Mouse (Mus musculus): ENCODE measurements around the gene Lin7b. TPM values are rescaled to one million over a fixed set of nuclear protein-coding genes. Genes with fewer than 3 reads are reported as not detected.

The Lin7b gene
- polyA plus RNA-seq (2015; fragmentation: Nextera tagmentation; extraction: Ambion mirVana), result 0.41 and 0.96 TPM in 2 replicates

DNA sequence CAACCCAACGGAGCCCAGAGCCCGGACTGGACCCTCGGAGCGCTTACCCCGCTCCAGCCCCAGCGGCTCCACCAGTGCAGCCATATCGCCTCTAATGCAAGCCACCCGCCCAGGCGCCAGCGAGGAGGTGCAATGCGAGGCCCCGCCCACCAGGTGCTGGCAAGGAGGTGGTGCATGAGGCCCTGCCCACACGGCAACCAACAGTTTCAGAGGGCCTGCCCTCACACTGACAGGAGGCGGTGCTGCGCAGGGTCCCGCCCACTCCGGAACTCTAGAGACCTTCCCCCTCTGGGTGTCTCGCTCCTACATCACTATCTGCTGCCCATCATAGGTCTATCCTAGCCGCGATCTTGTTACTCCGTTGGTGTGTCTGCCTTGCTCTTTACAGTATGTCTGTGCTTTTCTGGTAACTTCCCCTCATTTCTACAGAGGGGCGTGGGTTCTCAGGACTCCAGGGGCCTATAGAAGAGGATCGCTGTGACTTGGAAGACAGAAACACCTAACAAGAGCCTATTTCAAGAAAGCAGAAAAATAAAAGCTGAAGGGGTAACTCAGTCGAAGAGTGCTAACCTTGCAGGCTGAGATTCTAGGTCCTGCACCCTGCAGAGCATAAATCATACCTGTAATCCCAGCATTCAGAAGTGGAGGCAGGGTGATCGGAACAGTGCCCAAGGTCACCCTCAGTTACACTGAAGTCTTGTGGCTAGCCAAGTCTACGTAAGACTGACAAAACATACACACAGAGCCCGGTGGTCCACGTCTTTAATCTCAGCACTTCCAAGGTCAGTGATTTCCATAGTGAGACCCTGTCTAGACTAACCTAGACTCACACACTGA is at the start of gene Lin7b:
TSS of gene Lin7b (minus strand) at position 109 of the 837 bp plus-strand sequence.
- ATAC-seq (replicated peaks; ENCODE audit: low FRiP score), result peak; percentile 79
- Histone ChIP-seq H3K27ac (no peak within 1 kb of the TSS), H3K4me1 (peaks cover 38% of the 10 kb centered on the region), H3K36me3 (peaks cover 33% of the 10 kb centered on the region), H3K9ac (peak within 1 kb of the TSS; percentile 44), H3K9me3 (replicated peaks) (no peaks in the 10 kb centered on the region), H3K4me3 (replicated peaks) (peak within 1 kb of the TSS; percentile 56), H3K4me2 (peak within 1 kb of the TSS; percentile 97), H3K27me3 (peaks cover 34% of the 10 kb centered on the region)
- WGBS, result 9% methylated on average over 28 of the region's 28 CpGs

DNA sequence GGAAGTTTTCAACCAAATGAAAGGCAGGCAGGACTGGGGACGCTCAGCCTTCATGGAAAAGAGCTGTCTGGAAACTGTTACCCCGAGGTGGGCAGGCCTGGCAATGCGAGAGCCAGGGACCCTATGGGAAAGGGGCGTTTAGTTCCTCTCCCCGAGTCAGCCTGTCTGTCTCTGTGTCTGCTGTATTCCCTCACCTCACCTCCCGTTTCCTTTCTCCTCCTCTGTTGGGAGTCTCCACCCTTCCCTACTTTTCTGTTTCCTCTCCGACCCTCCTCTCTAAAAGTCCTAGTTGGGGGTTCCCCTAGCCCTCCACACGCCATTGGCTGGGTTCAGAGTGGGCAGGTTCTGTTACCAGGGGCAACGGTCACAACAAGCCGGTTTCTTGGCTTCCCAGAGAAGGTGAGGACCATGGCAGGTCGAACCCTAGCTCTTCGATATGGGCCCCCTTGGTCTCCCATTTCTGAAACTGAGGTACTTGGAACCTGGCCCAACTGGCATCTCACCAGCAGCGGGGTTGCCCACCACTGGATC is 47.6 kb upstream of the Lin7b start:
- no peak for ATAC-seq (replicated peaks; ENCODE audit: low FRiP score)
- Histone ChIP-seq H3K4me1 (peaks cover 52% of the 10 kb centered on the region), H3K27me3 (peaks cover 81% of the 10 kb centered on the region), H3K36me3 (peaks cover 25% of the 10 kb centered on the region), H3K4me3 (replicated peaks) (no peak overlapping the region), H3K9me3 (replicated peaks) (no peaks in the 10 kb centered on the region), H3K27ac (no peak overlapping the region), H3K9ac (0 out of 2 replicates have a peak overlapping the region, but pooled peaks have one; percentile 14), H3K4me2 (peak overlapping the region; percentile 23; the same call in 1 of the 2 replicates)
- 8% methylated on average over 13 of the region's 13 CpGs for WGBS

DNA sequence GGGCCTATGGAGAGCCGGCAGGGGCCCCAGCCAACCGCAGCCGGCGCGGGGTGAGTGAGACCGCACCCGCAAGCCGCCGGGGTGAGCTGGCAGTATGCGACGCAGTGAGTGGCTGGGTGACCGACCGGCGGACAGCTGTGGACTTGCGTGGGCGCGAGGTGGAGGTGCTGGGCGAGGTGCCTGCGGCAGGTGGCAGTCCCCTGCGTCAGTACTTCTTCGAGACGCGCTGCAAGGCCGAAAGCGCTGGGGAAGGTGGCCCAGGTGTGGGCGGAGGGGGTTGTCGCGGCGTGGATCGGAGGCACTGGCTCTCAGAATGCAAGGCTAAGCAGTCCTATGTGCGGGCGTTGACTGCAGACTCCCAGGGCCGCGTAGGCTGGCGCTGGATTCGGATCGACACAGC is 45.3 kb upstream of the Lin7b start:
- H3K36me3 ChIP-seq, result peaks cover under 1% of the 10 kb centered on the region
- H3K4me1 ChIP-seq, result peaks cover 54% of the 10 kb centered on the region
- no peaks in the 10 kb centered on the region for H3K9me3 ChIP-seq (replicated peaks)
- H3K9ac ChIP-seq, result peak overlapping the region; percentile 26; the same call in 1 of the 2 replicates
- H3K4me2 ChIP-seq, result peak overlapping the region; percentile 52
- no peak overlapping the region for H3K27ac ChIP-seq
- peaks cover 97% of the 10 kb centered on the region for H3K27me3 ChIP-seq
- H3K4me3 ChIP-seq (replicated peaks), result peak overlapping the region; percentile 29
- no peak for ATAC-seq (replicated peaks; ENCODE audit: low FRiP score)
- 9% methylated on average over 37 of the region's 37 CpGs for WGBS

DNA sequence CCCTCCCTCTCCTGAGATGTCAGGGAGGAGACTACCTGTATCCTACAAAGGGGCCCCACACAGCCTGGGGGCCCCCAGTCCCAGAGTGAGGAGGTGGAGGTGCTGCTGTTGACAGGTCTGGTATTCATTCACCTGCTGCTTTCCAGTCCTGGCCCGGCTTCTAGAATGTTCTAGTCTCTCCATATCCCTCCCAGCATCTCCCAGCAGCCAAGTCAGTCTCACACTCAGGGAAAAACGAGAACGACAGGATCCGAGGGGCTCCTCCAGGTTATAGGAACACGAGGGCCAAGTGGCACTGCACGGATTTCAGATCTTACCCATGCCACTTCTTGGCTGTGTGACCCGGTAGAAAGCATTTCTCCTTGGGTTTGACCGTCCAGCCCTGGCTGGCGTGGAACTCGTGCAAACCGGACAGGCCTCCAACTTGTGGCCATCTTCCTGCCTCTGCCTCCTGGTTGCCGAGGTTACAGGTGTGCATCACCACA is 44.4 kb upstream of the Lin7b start:
- WGBS, result 43% methylated on average over 12 of the region's 12 CpGs
- H3K4me2 ChIP-seq, result peak overlapping the region; percentile 92
- ATAC-seq (replicated peaks; ENCODE audit: low FRiP score), result no peak
- no peaks in the 10 kb centered on the region for H3K36me3 ChIP-seq
- H3K27me3 ChIP-seq, result peaks cover 97% of the 10 kb centered on the region
- peaks cover 46% of the 10 kb centered on the region for H3K4me1 ChIP-seq
- H3K4me3 ChIP-seq (replicated peaks), result no peak overlapping the region; the same call in 1 of the 2 replicates
- H3K9me3 ChIP-seq (replicated peaks), result no peaks in the 10 kb centered on the region
- H3K27ac ChIP-seq, result no peak overlapping the region
- H3K9ac ChIP-seq, result no peak overlapping the region

DNA sequence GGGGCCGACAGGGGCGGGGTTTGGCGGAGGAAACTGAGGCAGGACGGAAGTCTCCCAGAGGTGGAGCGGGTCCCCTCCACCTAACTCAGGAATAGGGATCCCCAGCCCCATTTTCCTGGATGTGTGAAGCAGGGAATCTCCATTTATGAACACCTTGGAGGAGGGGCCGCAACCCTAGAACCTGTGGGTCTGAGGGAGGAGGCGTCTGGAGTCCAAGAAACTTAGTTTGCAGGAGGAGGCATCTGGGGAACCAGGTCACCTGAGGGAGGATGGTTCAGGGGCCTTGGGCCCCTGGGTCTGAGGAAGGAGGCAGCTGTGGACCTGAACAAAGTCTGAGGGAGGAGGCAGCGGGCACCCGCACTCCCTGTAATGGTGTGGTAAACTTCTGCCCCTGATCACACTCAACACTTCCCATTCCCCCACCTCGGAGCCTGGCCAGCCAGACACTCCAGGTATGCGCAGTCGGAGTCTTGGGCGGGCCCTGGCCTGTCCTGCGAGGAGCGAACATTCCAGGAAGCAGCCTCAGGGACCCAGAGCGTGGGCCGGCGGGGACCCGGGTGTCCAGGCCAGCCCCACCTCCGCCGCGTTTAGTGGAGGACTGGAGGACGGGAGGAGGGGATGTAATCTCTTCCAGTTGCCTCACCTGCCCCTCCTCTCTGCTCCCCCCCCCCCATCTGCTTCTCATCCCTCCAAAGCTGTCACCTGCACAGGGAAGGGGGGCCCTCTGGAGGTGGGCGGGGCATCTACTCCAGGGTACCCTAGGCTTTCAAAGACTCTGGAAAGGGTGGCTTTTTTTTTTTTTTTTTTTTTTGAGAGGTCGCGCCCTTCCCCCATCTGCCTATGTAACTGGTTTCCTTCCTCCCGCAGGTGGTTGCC is 43.7 kb upstream of the Lin7b start:
- Histone ChIP-seq H3K27me3 (peaks cover 97% of the 10 kb centered on the region), H3K4me3 (replicated peaks) (peak overlapping the region; percentile 55), H3K9me3 (replicated peaks) (no peaks in the 10 kb centered on the region), H3K4me2 (peak overlapping the region; percentile 92), H3K9ac (peak overlapping the region; percentile 52), H3K4me1 (peaks cover 45% of the 10 kb centered on the region), H3K27ac (peak overlapping the region; percentile 42; the same call in 1 of the 2 replicates), H3K36me3 (no peaks in the 10 kb centered on the region)
- 2% methylated on average over 27 of the region's 27 CpGs for WGBS
- ATAC-seq (replicated peaks; ENCODE audit: low FRiP score), result peak; percentile 31

DNA sequence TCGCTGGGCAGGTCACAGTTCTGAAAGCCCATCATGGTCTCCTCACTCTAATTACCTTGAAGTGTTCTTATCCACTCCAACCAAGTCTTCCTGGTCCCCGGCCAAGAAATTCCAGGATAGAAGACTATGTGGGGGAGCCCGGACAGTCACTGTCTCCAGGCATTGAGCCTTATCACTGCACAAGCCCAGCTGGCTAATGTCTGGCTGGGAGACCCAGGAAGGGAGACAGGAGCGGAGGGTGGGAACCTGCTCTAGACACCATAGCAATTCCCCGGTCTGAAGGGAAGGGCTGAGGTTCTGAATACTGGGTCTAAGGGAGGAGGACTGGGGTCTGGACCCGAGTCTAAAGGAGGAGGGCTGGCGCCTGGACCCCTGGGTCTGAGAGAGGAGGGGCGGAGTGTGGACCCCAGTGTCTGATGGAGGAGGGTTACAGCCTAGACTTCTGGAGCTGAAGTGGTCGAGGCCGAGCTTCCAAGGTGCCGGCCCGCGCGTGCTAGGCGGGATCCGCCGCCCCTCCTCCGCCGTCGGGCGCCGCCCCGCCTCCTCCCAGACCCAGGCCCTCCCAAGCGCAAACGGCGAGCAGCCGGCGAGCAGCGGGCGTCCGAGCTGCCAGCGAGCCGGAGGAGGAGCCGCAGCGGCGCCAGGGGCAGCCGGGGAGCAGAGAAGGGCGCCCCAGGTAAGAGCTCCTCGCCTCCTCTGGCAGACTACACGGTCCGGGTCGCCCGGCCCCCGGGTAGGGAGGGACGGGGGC is 42.9 kb upstream of the Lin7b start, which contains the start of gene Ntf5:
TSS of gene Ntf5 (plus strand) at position 583 of the 751 bp plus-strand sequence.
- peak within 1 kb of the TSS; percentile 52 for H3K9ac ChIP-seq
- peak within 1 kb of the TSS; percentile 55 for H3K4me3 ChIP-seq (replicated peaks)
- no peaks in the 10 kb centered on the region for H3K36me3 ChIP-seq
- WGBS, result 2% methylated on average over 35 of the region's 45 CpGs
- peak within 1 kb of the TSS; percentile 42; the same call in 1 of the 2 replicates for H3K27ac ChIP-seq
- no peaks in the 10 kb centered on the region for H3K9me3 ChIP-seq (replicated peaks)
- ATAC-seq (replicated peaks; ENCODE audit: low FRiP score), result peak; percentile 62
- H3K4me1 ChIP-seq, result peaks cover 42% of the 10 kb centered on the region
- peak within 1 kb of the TSS; percentile 92 for H3K4me2 ChIP-seq
- peaks cover 97% of the 10 kb centered on the region for H3K27me3 ChIP-seq

DNA sequence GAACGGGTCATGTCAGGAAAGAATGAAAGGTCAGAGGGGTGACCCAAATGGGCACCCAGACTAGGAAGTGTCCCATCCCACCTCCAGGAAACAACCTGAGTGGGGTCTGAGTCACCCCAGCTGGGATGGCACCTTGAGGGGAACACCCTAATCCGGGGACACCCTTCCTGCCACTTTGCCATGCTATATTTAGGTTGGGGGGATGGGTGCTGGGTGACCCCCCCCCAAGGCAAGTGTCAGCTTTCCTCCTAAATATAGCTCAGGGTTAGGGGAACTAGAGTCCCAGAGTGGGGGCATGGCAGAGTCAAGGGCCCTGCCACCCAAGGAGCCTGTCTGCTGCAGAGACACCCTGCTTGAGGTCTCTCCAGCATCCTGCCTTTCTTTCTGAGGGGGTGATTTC is 42.0 kb upstream of the Lin7b start:
- no peaks in the 10 kb centered on the region for H3K36me3 ChIP-seq
- 87% methylated on average over 2 of the region's 2 CpGs for WGBS
- peaks cover 34% of the 10 kb centered on the region for H3K4me1 ChIP-seq
- no peak overlapping the region for H3K27ac ChIP-seq
- ATAC-seq (replicated peaks; ENCODE audit: low FRiP score), result no peak
- H3K9ac ChIP-seq, result no peak overlapping the region
- no peaks in the 10 kb centered on the region for H3K9me3 ChIP-seq (replicated peaks)
- no peak overlapping the region for H3K4me3 ChIP-seq (replicated peaks)
- H3K27me3 ChIP-seq, result peaks cover 97% of the 10 kb centered on the region
- H3K4me2 ChIP-seq, result no peak overlapping the region

DNA sequence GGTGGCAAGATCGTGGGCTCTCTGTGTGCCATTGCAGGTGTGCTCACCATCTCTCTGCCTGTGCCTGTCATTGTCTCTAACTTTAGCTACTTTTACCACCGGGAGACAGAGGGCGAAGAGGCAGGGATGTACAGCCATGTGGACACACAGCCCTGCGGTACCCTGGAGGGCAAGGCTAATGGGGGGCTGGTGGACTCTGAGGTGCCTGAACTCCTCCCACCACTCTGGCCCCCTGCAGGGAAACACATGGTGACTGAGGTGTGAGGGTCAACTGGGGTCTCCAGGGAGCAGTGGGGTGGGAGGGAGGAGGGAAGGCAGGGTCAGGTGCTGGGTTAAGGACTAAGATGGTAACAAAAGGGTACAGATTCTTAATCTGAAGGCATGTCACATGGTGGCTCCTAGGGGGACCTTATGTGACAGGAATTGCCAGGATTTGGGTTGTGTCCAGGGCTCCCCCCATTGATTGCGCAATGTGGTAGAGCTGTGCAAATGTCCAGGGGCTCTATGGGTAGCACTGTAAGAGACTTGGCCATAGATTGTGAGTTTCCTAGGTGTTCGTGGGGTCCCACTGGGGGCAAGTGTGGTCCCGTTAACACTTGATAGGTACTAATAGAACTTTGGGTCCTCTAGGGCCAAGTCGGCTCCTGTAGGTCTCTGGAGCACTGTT is 39.2 kb upstream of the Lin7b start:
- whole genome bisulfite sequencing, result 87% methylated on average over 8 of the region's 8 CpGs
- peaks cover 95% of the 10 kb centered on the region for H3K27me3 ChIP-seq
- no peak overlapping the region for H3K9ac ChIP-seq
- H3K4me2 ChIP-seq, result no peak overlapping the region
- ATAC-seq (replicated peaks; ENCODE audit: low FRiP score), result no peak
- no peaks in the 10 kb centered on the region for H3K36me3 ChIP-seq
- H3K9me3 ChIP-seq (replicated peaks), result no peaks in the 10 kb centered on the region
- no peak overlapping the region for H3K27ac ChIP-seq
- peaks cover 37% of the 10 kb centered on the region for H3K4me1 ChIP-seq
- no peak overlapping the region for H3K4me3 ChIP-seq (replicated peaks)

DNA sequence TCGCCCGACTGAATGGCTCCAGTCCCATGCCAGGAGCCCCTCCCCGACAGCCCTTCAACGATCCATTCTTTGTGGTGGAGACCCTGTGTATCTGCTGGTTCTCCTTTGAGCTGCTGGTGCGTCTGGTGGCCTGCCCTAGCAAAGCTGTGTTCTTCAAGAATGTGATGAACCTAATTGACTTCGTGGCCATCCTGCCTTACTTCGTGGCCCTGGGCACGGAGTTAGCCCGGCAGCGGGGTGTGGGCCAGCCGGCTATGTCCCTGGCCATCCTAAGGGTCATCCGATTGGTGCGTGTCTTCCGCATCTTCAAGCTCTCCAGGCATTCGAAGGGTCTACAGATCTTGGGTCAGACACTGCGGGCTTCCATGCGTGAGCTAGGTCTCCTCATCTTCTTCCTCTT is 38.6 kb upstream of the Lin7b start:
- Histone ChIP-seq H3K4me2 (no peak overlapping the region), H3K9me3 (replicated peaks) (no peaks in the 10 kb centered on the region), H3K27ac (no peak overlapping the region), H3K27me3 (peaks cover 88% of the 10 kb centered on the region), H3K4me1 (peaks cover 30% of the 10 kb centered on the region), H3K9ac (no peak overlapping the region), H3K36me3 (no peaks in the 10 kb centered on the region), H3K4me3 (replicated peaks) (no peak overlapping the region)
- WGBS, result 87% methylated on average over 17 of the region's 17 CpGs
- no peak for ATAC-seq (replicated peaks; ENCODE audit: low FRiP score)

DNA sequence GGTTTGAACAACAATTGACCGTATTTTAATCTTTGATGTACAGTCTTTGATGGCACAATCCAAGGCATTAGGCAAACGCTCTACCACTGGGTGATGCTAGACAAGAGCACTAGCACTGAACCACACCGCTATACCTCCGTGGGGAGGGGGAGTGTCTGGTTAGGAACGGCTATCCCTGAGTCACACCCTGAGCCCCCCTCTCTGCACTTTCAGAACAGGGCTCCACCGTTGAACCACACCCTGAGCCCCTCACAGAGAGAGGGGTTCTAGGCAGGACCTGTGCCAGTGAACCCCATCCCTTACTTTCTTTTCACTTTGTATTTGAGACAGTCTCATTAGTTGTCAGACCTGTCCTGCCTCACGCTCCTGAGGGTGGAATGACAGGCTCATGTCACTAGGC is 38.0 kb upstream of the Lin7b start:
- no peaks in the 10 kb centered on the region for H3K36me3 ChIP-seq
- no peak overlapping the region for H3K4me3 ChIP-seq (replicated peaks)
- ATAC-seq (replicated peaks; ENCODE audit: low FRiP score), result no peak
- H3K27ac ChIP-seq, result no peak overlapping the region
- H3K4me2 ChIP-seq, result no peak overlapping the region
- WGBS, result 70% methylated on average over 7 of the region's 7 CpGs
- no peak overlapping the region for H3K9ac ChIP-seq
- peaks cover 24% of the 10 kb centered on the region for H3K4me1 ChIP-seq
- H3K27me3 ChIP-seq, result peaks cover 84% of the 10 kb centered on the region
- H3K9me3 ChIP-seq (replicated peaks), result no peaks in the 10 kb centered on the region

DNA sequence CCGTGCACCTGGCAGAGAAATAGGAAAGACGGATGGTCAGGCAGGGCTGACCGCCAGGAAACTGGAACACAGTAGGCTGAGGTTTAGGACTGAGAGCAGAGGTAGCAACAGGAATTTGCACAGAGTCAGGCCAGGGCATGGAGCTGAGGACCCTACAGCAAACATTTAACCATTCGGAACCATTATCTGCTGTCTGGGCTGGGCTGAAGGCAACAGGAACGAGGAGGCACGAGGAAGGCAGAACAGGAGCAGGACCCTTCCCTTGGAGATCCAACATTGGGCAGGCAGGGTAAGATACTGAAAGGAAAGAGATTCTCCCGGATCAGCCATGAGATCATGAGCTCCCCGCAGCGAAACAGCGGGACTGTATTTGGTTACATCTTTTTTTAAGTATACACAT is 37.5 kb upstream of the Lin7b start:
- Histone ChIP-seq H3K4me2 (no peak overlapping the region), H3K9ac (no peak overlapping the region), H3K27ac (no peak overlapping the region), H3K9me3 (replicated peaks) (no peaks in the 10 kb centered on the region), H3K27me3 (peaks cover 79% of the 10 kb centered on the region), H3K36me3 (no peaks in the 10 kb centered on the region), H3K4me3 (replicated peaks) (no peak overlapping the region), H3K4me1 (peaks cover 19% of the 10 kb centered on the region)
- 83% methylated on average over 10 of the region's 10 CpGs for WGBS
- no peak for ATAC-seq (replicated peaks; ENCODE audit: low FRiP score)
